Mouse (Mus musculus): ENCODE measurements at regions not wholly inside any gene's neighbourhood (a gene's known extent, or its start where the extent isn't known, plus 50 kb on each side); places are given as distances from the start of the nearest gene placed in this dataset.

DNA sequence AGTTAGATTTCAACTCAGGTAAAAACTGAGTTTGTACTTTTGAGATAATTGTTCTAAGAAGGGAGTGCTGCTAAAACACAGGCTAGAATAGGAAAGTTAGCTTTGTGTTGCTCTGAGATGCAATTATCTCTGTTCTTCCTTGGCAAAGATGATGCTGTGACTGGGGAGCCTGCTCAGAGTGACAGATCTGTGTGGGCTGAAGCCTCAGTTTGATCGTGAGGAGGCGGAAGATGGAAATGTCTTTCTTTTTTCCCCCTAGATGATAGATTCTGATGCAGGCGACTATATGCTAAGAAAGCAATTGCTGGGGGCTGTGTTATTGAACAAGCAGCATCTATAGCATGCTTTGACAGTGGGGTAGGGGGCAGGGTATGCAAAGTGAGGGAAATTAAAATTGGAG is 156.7 kb upstream of the Cypt15 start:
- DNase-seq (ENCODE audit: low spot score in 2 of 2), result peak; percentile 7 to 15

DNA sequence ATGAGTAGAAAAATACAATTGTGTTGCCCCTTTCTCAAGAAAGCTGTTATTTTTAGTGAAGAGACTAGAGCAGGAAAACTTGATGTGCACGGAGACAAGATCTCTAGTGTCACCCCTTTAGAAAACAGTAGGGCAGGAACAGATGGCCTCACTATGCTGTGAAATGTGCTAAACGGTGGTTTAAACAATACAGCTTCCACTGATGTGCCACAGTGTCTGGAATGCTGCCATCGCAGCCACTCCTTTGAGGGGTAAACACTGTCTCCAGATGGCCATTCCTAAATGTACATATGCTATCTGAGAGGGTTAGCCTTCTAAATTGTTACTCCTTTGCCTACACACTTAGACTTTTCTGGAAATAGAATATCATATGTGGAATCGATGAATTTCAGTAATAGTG is 116.4 kb upstream of the Cypt15 start:
- peak; percentile 8 to 14 for DNase-seq (ENCODE audit: low spot score in 2 of 2)

DNA sequence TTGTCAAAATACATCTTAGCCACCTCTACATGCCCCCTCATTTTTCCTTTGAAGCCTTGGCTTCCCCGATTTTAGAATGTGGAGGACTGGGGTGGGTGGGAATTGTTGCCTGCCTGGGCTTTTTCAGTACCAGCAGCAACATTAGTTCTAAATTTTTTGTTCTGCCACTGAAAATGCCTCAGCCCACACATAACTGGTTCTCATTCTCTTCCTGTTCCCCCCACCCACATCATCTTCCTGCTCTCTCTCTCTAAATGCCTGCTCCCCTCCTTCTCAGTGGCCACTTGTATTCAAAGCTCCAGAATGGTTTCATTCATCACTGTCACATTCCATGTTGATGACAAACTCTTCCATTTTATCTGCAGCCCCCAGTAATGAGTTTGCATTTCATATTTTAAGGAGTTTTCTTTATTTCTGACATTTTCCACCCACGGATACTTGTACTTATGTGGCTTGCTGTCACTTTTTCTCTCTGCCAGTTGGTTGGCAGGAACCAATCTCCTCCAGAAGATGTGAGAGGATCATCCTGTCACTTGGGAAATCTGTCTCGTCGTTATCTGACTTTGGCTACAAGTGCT is 95.8 kb upstream of the Cypt15 start:
- DNase-seq (ENCODE audit: low spot score in 2 of 2), result peak; percentile 8 to 17
